Mouse (Mus musculus) G1E-ER4 (cell line): ENCODE measurements around the gene Cds1. TPM values are rescaled to one million over a fixed set of nuclear protein-coding genes. Genes with fewer than 3 reads are reported as not detected.

Experiments used
- GATA1 ChIP-seq: IDR thresholded peaks from one replicate; pipeline ENCODE4 v1.8.0; 2012; ENCODE audit warnings: low read length, inconsistent platforms
- polyA plus RNA-seq: library from polyadenylated mRNA; stranded (reverse); fragments of >175 nt; gene quantifications from 2 replicates; pipeline ENCODE4 v1.2.3, GENCODE M21; 2012

Gene Cds1
- not detected in 2 replicates for polyA plus RNA-seq

GRCm38 (mm10) chr5:101764554-101765347 lies at the start of gene Cds1:
TSS of gene Cds1 (plus strand) at chr5:101765130.
- no peak for TF ChIP-seq GATA1

- TF ChIP-seq GATA1 = no peak
Measured at GRCm38 (mm10) chr5:101724216-101724615, 40.7 kb upstream of the Cds1 start.

GRCm38 (mm10) chr5:101724756-101725155 lies 40.2 kb upstream of the Cds1 start:
- TF ChIP-seq GATA1 = no peak

GRCm38 (mm10) chr5:101725703-101726102 lies 39.2 kb upstream of the Cds1 start:
- no peak for TF ChIP-seq GATA1

- no peak for TF ChIP-seq GATA1
Measured at GRCm38 (mm10) chr5:101726371-101726770, 38.6 kb upstream of the Cds1 start.

GRCm38 (mm10) chr5:101728304-101728905 lies 36.5 kb upstream of the Cds1 start:
- TF ChIP-seq GATA1 = no peak

GRCm38 (mm10) chr5:101737341-101737740 lies 27.6 kb upstream of the Cds1 start:
- no peak for TF ChIP-seq GATA1

GRCm38 (mm10) chr5:101740471-101741223 lies 24.3 kb upstream of the Cds1 start:
- no peak for TF ChIP-seq GATA1

GRCm38 (mm10) chr5:101741224-101741591 lies 23.7 kb upstream of the Cds1 start:
- TF ChIP-seq GATA1 = no peak

GRCm38 (mm10) chr5:101742014-101742413 lies 22.9 kb upstream of the Cds1 start:
- no peak for TF ChIP-seq GATA1

GRCm38 (mm10) chr5:101742425-101742824 lies 22.5 kb upstream of the Cds1 start:
- TF ChIP-seq GATA1 = no peak

- no peak for TF ChIP-seq GATA1
Measured at GRCm38 (mm10) chr5:101744886-101745285, 20.0 kb upstream of the Cds1 start.

GRCm38 (mm10) chr5:101753680-101754079 lies 11.2 kb upstream of the Cds1 start:
- no peak for TF ChIP-seq GATA1

GRCm38 (mm10) chr5:101757669-101758068 lies 7.3 kb upstream of the Cds1 start:
- no peak for TF ChIP-seq GATA1

GRCm38 (mm10) chr5:101761685-101762084 lies 3.2 kb upstream of the Cds1 start:
- no peak for TF ChIP-seq GATA1

- TF ChIP-seq GATA1 = no peak
Measured at GRCm38 (mm10) chr5:101763571-101763970, 1.4 kb upstream of the Cds1 start.
